Mouse (Mus musculus) heart, embryonic 12.5 days (tissue): Measurements from ENCODE around the gene AL732309.1. TPM values are rescaled to one million over a fixed set of nuclear protein-coding genes. Genes with fewer than 3 reads are reported as not detected.

ENCODE experiments used
- ATAC-seq: fragments of 200-750 bp; cut with Nextera tagmentation; 2 replicates; pipeline ENCODE4 v1.8.0; 2017; ENCODE audit warnings: moderate TSS enrichment, moderate library complexity; ENCODE audit not compliant: insufficient number of reproducible peaks, low FRiP score
- H3K27ac ChIP-seq: fragments of 300-500 bp; sonication (generic); 2 replicates; pipeline ENCODE4 v1.5.1; 2016; ENCODE audit warnings: mild to moderate bottlenecking, moderate library complexity; ENCODE audit not compliant: poor library complexity, severe bottlenecking
- H3K27me3 ChIP-seq: fragments of 300-500 bp; sonication (generic); replicated peaks from 2 replicates; pipeline ENCODE4 v1.6.1; 2016; ENCODE audit warnings: mild to moderate bottlenecking, moderate library complexity
- H3K36me3 ChIP-seq: fragments of 300-500 bp; sonication (generic); 2 replicates; pipeline ENCODE4 v1.6.1; 2016; ENCODE audit warnings: mild to moderate bottlenecking, moderate library complexity
- H3K4me1 ChIP-seq: fragments of 300-500 bp; sonication (generic); replicated peaks from 2 replicates; pipeline ENCODE4 v1.6.1; 2016; ENCODE audit warnings: mild to moderate bottlenecking
- H3K4me2 ChIP-seq: fragments of 300-500 bp; sonication (generic); 2 replicates; pipeline ENCODE4 v1.6.1; 2016; ENCODE audit warnings: mild to moderate bottlenecking, moderate library complexity
- H3K4me3 ChIP-seq: fragments of 300-500 bp; sonication (generic); 2 replicates; pipeline ENCODE4 v1.5.1; 2016; ENCODE audit warnings: mild to moderate bottlenecking
- H3K9ac ChIP-seq: fragments of 300-500 bp; sonication (generic); 2 replicates; pipeline ENCODE4 v1.6.1; 2016; ENCODE audit warnings: mild to moderate bottlenecking, moderate library complexity
- H3K9me3 ChIP-seq: fragments of 300-500 bp; sonication (generic); replicated peaks from 2 replicates; pipeline ENCODE4 v1.6.1; 2016; ENCODE audit warnings: mild to moderate bottlenecking, moderate library complexity
- WGBS: fragments of 180-500 bp; shearing (Covaris S2); methylation state at CpG from one replicate; pipeline ENCODE4 v1.1.7; 2016; 5-methylcytosine and 5-hydroxymethylcytosine counted together
- polyA plus RNA-seq: library from polyadenylated mRNA; unstranded; fragments of >200 nt; fragmentation: Nextera tagmentation; extraction: Ambion mirVana; gene quantifications from 2 replicates; pipeline ENCODE4 v1.2.1, GENCODE M21; 2016

AL732309.1 gene
- polyA plus RNA-seq, 1 experiment from 2014 or later, result 3.2 TPM

GRCm38 (mm10) chr2:25210686-25211085, 36.0 kb downstream of the AL732309.1 start:
- H3K4me3 ChIP-seq, result peak overlapping the region; percentile 79
- H3K9ac ChIP-seq, result peak overlapping the region; percentile 88
- peak; percentile 16; the same call in 1 of the 2 replicates for ATAC-seq
- under 1% methylated on average over 24 of the region's 24 CpGs for WGBS
- peaks cover 10% of the 10 kb centered on the region for H3K4me1 ChIP-seq
- peak overlapping the region; percentile 83 for H3K27ac ChIP-seq
- no peaks in the 10 kb centered on the region for H3K9me3 ChIP-seq
- H3K36me3 ChIP-seq, result peaks cover 30% of the 10 kb centered on the region
- H3K4me2 ChIP-seq, result peak overlapping the region; percentile 86
- peaks cover 20% of the 10 kb centered on the region for H3K27me3 ChIP-seq

- H3K4me2 ChIP-seq, result no peak overlapping the region
- no peak overlapping the region for H3K27ac ChIP-seq
- no peak for ATAC-seq
- 94% methylated on average over 1 of the region's 1 CpGs for WGBS
- H3K36me3 ChIP-seq, result peaks cover 61% of the 10 kb centered on the region
- no peak overlapping the region for H3K4me3 ChIP-seq
- no peaks in the 10 kb centered on the region for H3K9me3 ChIP-seq
- peaks cover 13% of the 10 kb centered on the region for H3K4me1 ChIP-seq
- no peak overlapping the region for H3K9ac ChIP-seq
- H3K27me3 ChIP-seq, result no peaks in the 10 kb centered on the region
Observed at GRCm38 (mm10) chr2:25207593-25207992, 39.1 kb downstream of the AL732309.1 start.

DNA sequence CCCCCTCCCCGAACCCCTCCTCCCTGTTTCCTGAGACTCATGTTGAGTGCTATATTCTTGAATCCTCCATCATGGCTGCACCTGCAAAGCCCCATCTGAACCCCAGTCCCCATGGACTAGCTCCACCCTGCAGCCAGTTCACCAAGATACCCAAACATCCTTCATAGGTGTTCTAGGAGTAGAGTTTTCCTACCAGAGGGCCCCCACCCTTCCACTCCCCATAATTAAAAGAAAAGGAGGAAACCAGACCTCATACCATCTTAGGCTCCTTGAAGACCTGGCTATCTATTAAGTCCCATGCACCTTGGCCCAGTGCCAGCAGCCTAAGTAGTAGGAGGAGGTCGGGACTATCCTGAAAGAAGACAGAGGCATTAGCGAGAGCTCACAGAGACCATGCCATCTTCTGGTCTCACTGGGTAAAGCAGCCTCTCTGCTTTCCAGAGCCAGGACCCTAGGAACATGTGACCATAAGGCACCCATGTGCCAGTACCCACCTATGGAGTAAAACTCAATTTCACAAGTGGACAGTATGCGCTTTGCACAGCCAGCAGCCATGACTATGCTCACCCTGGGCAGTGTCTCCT, 42.9 kb downstream of the AL732309.1 start:
- no peak overlapping the region for H3K4me3 ChIP-seq
- H3K27ac ChIP-seq, result no peak overlapping the region
- 63% methylated on average over 4 of the region's 4 CpGs for WGBS
- H3K9ac ChIP-seq, result no peak overlapping the region
- no peak overlapping the region for H3K4me2 ChIP-seq
- H3K27me3 ChIP-seq, result no peaks in the 10 kb centered on the region
- H3K36me3 ChIP-seq, result peaks cover 92% of the 10 kb centered on the region
- 0 out of 2 replicates have a peak, but pooled peaks have one; percentile 40 for ATAC-seq
- H3K4me1 ChIP-seq, result 0 out of 2 replicates have a peak, but pooled peaks cover 3% of the 10 kb centered on the region
- H3K9me3 ChIP-seq, result no peaks in the 10 kb centered on the region

- 90% methylated on average over 2 of the region's 2 CpGs for whole genome bisulfite sequencing
- peaks cover 70% of the 10 kb centered on the region for H3K36me3 ChIP-seq
- H3K9ac ChIP-seq, result no peak overlapping the region
- no peak overlapping the region for H3K27ac ChIP-seq
- 0 out of 2 replicates have a peak, but pooled peaks cover under 1% of the 10 kb centered on the region for H3K27me3 ChIP-seq
- no peak overlapping the region for H3K4me3 ChIP-seq
- ATAC-seq, result no peak
- H3K4me1 ChIP-seq, result peaks cover 20% of the 10 kb centered on the region
- H3K4me2 ChIP-seq, result no peak overlapping the region
- no peaks in the 10 kb centered on the region for H3K9me3 ChIP-seq
Observed at GRCm38 (mm10) chr2:25200631-25201030, 46.0 kb downstream of the AL732309.1 start.

- Histone ChIP-seq H3K4me2 (no peak overlapping the region), H3K27me3 (peaks cover 17% of the 10 kb centered on the region), H3K9ac (no peak overlapping the region), H3K4me1 (peaks cover 42% of the 10 kb centered on the region), H3K27ac (peak overlapping the region; percentile 49; the same call in 1 of the 2 replicates), H3K4me3 (no peak overlapping the region), H3K9me3 (no peaks in the 10 kb centered on the region), H3K36me3 (peaks cover 43% of the 10 kb centered on the region)
- ATAC-seq, result no peak
Observed at GRCm38 (mm10) chr2:25197946-25198345, 48.7 kb downstream of the AL732309.1 start.

- peaks cover 35% of the 10 kb centered on the region for H3K36me3 ChIP-seq
- H3K4me1 ChIP-seq, result peaks cover 42% of the 10 kb centered on the region
- H3K9me3 ChIP-seq, result no peaks in the 10 kb centered on the region
- H3K4me3 ChIP-seq, result no peak overlapping the region
- peak overlapping the region; percentile 62 for H3K27ac ChIP-seq
- peak overlapping the region; percentile 72 for H3K4me2 ChIP-seq
- H3K27me3 ChIP-seq, result peaks cover 17% of the 10 kb centered on the region
- ATAC-seq, result no peak
- no peak overlapping the region for H3K9ac ChIP-seq
- 28% methylated on average over 2 of the region's 2 CpGs for WGBS
Observed at GRCm38 (mm10) chr2:25197191-25197590, 49.5 kb downstream of the AL732309.1 start.

DNA sequence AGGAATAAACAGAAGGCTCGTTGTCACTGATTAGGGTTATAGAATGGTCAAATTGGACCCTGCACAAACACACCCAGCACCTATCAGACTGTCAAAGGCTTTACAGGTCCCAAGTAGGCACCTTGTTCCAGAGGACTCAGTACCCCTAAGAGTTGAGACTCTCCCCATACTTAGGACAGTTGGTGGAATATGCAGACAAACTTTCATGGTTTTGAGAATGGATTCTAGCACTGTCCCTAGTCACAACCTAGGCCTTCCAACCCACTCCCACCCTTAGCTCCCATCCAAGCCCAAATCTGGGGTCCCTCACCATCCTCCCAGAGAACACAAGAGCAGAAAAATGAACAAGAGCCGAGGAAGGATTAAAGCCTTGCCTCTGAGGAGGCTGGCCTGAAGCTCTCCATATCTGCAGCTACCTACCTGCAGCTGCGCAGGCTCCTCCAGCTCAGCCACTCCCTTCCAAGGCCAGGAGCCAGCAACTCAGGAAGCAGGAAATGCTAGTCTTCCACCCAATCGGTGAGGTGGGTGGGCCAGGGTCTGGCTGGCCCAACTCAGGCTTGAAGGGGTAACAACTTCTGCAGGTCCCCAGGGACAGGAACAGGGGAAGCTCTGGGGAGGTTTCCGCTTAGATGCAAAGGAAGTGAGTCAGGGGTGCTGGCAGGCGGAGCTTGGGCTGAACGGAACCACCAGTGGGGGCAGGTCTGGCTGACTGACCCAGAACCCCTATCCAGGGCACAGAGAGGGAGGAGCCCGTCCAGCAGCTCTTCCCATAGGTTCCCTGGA, 50.3 kb downstream of the AL732309.1 start, which contains the start of gene Tor4a:
Gene Tor4a (minus strand): TSS at position 715 of the 783 bp plus-strand sequence.
- Histone ChIP-seq H3K4me1 (peaks cover 42% of the 10 kb centered on the region), H3K36me3 (peaks cover 28% of the 10 kb centered on the region), H3K9ac (peak within 1 kb of the TSS; percentile 59), H3K27me3 (peaks cover 17% of the 10 kb centered on the region), H3K4me2 (peak within 1 kb of the TSS; percentile 72), H3K27ac (peak within 1 kb of the TSS; percentile 62), H3K4me3 (peak within 1 kb of the TSS; percentile 40), H3K9me3 (no peaks in the 10 kb centered on the region)
- ATAC-seq, result peak; percentile 74
- WGBS, result 5% methylated on average over 8 of the region's 8 CpGs

- 14% methylated on average over 55 of the region's 55 CpGs for WGBS
- peak overlapping the region; percentile 72 for H3K4me2 ChIP-seq
- peaks cover 17% of the 10 kb centered on the region for H3K27me3 ChIP-seq
- no peak for ATAC-seq
- H3K4me1 ChIP-seq, result peaks cover 42% of the 10 kb centered on the region
- H3K9ac ChIP-seq, result peak overlapping the region; percentile 59
- peak overlapping the region; percentile 62; the same call in 1 of the 2 replicates for H3K27ac ChIP-seq
- no peaks in the 10 kb centered on the region for H3K9me3 ChIP-seq
- H3K4me3 ChIP-seq, result peak overlapping the region; percentile 40
- peaks cover 19% of the 10 kb centered on the region for H3K36me3 ChIP-seq
Observed at GRCm38 (mm10) chr2:25195211-25196156, 51.2 kb downstream of the AL732309.1 start.
